Mouse (Mus musculus) kidney, embryonic 14.5 days (tissue): ENCODE measurements around the gene Ndufb7. TPM values are rescaled to one million over a fixed set of nuclear protein-coding genes. Genes with fewer than 3 reads are reported as not detected.
"Not testable (repeated sequence)": the region's sequence is repeated elsewhere in the genome, so short reads cannot be mapped to it uniquely, and the experiment has no call there.

Source experiments
- ATAC-seq: fragments of 200-750 bp; cut with Nextera tagmentation; 2 replicates; pipeline ENCODE4 v1.8.0; 2017; ENCODE audit warnings: moderate number of reproducible peaks, mild to moderate bottlenecking, moderate TSS enrichment, moderate library complexity; ENCODE audit not compliant: low FRiP score, low TSS enrichment
- H3K27ac ChIP-seq: fragments of 300-500 bp; sonication (generic); 2 replicates; pipeline ENCODE4 v1.5.1; 2014; ENCODE audit warnings: low read depth, mild to moderate bottlenecking, low read length, moderate library complexity, mixed read lengths
- H3K27me3 ChIP-seq: fragments of 300-500 bp; sonication (generic); 2 replicates; pipeline ENCODE4 v1.6.1; 2014; ENCODE audit warnings: mild to moderate bottlenecking, low read length; ENCODE audit not compliant: control insufficient read depth, insufficient read depth
- H3K36me3 ChIP-seq: fragments of 300-500 bp; sonication (generic); 2 replicates; pipeline ENCODE4 v1.6.1; 2014; ENCODE audit warnings: low read length, mixed read lengths; ENCODE audit not compliant: control insufficient read depth, insufficient read depth
- H3K4me1 ChIP-seq: fragments of 300-500 bp; sonication (generic); 2 replicates; pipeline ENCODE4 v1.6.1; 2014; ENCODE audit warnings: low read length, mixed read lengths; ENCODE audit not compliant: control insufficient read depth, insufficient read depth
- H3K4me2 ChIP-seq: fragments of 300-500 bp; sonication (generic); replicated peaks from 2 replicates; pipeline ENCODE4 v1.6.1; 2014; ENCODE audit warnings: low read depth, mild to moderate bottlenecking, low read length
- H3K4me3 ChIP-seq: fragments of 300-500 bp; sonication (generic); 2 replicates; pipeline ENCODE4 v1.5.1; 2014; ENCODE audit warnings: mild to moderate bottlenecking, low read length
- H3K9ac ChIP-seq: fragments of 300-500 bp; sonication (generic); 2 replicates; pipeline ENCODE4 v1.6.1; 2014; ENCODE audit warnings: low read depth, mild to moderate bottlenecking, low read length, moderate library complexity
- H3K9me3 ChIP-seq: fragments of 300-500 bp; sonication (generic); 2 replicates; pipeline ENCODE4 v1.6.1; 2016; ENCODE audit warnings: low read length; ENCODE audit not compliant: control insufficient read depth
- WGBS: fragments of 180-500 bp; shearing (Covaris S2); extraction: QIAGEN DNeasy Blood & Tissue Kit; methylation state at CpG from one replicate; pipeline ENCODE4 v1.1.7; 2014; 5-methylcytosine and 5-hydroxymethylcytosine counted together
- polyA plus RNA-seq: library from polyadenylated mRNA; unstranded; fragments of >200 nt; fragmentation: Nextera tagmentation; extraction: Ambion mirVana; gene quantifications from 2 replicates; pipeline ENCODE4 v1.2.1, GENCODE M21; 2014

Gene Ndufb7
- polyA plus RNA-seq, 1 experiment from 2014 or later: 348 TPM

DNA sequence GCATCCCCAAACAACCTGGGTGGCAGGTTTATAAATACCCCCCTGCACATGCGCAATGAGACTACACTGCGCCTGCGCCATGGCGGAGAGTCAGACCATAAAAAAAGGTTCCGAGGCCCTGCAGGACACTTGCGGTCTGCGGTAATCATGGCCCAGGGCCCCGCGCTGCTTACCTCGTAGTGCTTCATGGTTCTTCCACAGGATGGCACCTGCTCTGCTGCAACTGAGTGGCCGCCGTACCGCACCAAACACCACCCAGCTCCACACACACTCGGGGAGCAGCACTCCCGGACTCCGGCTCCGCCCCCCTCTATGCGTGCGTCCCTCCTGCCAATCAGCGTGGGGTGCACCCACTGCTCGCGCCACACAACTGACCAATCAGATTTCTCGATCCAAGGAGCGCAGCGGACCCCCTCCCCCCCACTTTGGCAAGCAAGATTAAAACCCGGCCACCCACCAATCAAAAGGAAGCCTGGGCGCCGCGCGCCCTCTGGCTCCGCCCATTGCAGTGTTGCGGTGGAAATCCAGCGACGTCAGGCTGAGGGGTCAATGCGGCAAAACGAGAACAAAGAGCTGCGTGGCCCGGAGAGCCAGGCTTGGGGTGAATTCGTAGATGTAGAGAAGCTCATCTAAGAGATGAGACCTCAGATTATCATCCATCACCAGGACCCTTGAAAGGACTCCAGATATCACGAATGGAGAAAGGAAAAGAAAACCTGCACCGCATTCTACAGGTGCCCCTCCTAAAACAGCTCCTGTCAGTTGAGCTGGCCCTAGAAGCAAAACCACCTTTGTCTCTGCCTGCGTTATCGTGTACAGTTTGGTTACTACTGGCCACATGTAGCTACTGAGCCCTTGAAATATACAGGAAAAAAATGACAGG is 27.9 kb downstream of the Ndufb7 start:
- H3K9me3 ChIP-seq: no peaks in the 10 kb centered on the region
- peak overlapping the region; percentile 92 for H3K27ac ChIP-seq
- H3K4me1 ChIP-seq: peaks cover 18% of the 10 kb centered on the region
- H3K9ac ChIP-seq: peak overlapping the region; percentile 91
- peak; percentile 99 for ATAC-seq
- H3K27me3 ChIP-seq: no peaks in the 10 kb centered on the region
- H3K4me2 ChIP-seq: peak overlapping the region; percentile 66
- peak overlapping the region; percentile 80 for H3K4me3 ChIP-seq
- under 1% methylated on average over 43 of the region's 43 CpGs for WGBS
- peaks cover 11% of the 10 kb centered on the region; the same call in 1 of the 2 replicates for H3K36me3 ChIP-seq

DNA sequence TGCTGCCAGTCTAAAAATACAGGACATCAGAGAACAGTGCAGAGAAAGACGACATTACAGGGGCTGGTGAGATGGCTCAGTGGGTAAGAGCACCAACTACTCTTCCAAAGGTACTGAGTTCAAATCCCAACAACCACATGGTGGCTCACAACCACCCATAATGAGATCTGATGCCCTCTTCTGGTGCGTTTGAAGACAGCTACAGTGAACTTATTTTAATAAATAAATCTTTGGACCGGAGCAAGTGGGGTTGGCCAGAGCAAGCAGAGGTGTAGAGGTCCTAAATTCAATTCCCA is 28.5 kb downstream of the Ndufb7 start:
- H3K36me3 ChIP-seq, H3K27me3 ChIP-seq, H3K9me3 ChIP-seq, ATAC-seq: not testable (repeated sequence)
- peak overlapping the region; percentile 92 for H3K27ac ChIP-seq
- peak overlapping the region; percentile 61 for H3K4me2 ChIP-seq
- peak overlapping the region; percentile 80 for H3K4me3 ChIP-seq
- H3K9ac ChIP-seq: peak overlapping the region; percentile 91
- WGBS: 50% methylated on average over 3 of the region's 3 CpGs
- peaks cover 18% of the 10 kb centered on the region for H3K4me1 ChIP-seq

DNA sequence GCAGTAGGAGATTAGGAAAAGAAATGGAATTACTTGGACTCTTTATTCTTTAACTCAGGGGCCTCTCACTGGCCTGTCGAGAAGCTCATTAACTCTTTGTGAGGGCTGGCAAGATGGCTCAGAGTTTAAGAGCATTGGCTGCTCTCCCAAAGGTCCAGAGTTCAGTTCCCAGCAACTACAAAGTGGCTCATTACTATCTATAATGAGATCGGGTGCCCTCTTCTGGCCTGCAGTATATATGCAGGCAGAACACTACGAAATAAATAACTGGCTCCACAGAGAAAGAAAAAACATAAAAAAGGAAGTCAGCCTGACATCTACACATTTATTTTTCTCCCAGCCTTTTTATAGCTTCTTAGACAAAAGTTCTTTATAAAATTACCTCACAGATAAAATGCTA is 29.9 kb downstream of the Ndufb7 start:
- ATAC-seq: no peak
- no peaks in the 10 kb centered on the region for H3K27me3 ChIP-seq
- H3K9me3 ChIP-seq: no peaks in the 10 kb centered on the region
- no peak overlapping the region for H3K9ac ChIP-seq
- H3K4me1 ChIP-seq: peaks cover 18% of the 10 kb centered on the region
- H3K27ac ChIP-seq: no peak overlapping the region
- WGBS: 22% methylated on average over 3 of the region's 3 CpGs
- H3K36me3 ChIP-seq: peaks cover 7% of the 10 kb centered on the region; the same call in 1 of the 2 replicates
- no peak overlapping the region for H3K4me2 ChIP-seq
- no peak overlapping the region for H3K4me3 ChIP-seq

DNA sequence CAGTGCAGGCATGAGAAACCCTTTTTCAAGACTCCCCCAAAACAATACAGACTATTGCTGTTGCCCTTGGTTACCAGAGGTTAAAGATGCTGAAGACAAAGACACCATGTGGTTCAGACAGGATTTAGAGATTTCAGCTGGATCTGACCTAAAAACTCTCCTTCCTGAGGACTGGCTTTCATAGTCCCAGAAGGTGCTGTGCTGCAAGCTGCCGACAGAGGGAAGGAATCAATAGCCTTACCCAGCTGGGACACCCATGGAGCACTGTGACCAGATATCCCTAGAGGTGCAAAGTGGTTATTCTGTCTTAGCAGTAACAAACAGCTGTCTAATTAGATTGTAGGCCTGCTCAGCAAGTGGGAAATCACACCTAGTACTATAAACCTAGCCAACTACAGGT is 31.7 kb downstream of the Ndufb7 start:
- Histone ChIP-seq H3K4me3 (no peak overlapping the region), H3K27ac (no peak overlapping the region), H3K9me3 (no peaks in the 10 kb centered on the region), H3K9ac (no peak overlapping the region), H3K36me3 (no peaks in the 10 kb centered on the region), H3K4me2 (no peak overlapping the region), H3K27me3 (no peaks in the 10 kb centered on the region), H3K4me1 (peaks cover 5% of the 10 kb centered on the region; the same call in 1 of the 2 replicates)
- 10% methylated on average over 1 of the region's 1 CpGs for WGBS
- ATAC-seq: no peak

DNA sequence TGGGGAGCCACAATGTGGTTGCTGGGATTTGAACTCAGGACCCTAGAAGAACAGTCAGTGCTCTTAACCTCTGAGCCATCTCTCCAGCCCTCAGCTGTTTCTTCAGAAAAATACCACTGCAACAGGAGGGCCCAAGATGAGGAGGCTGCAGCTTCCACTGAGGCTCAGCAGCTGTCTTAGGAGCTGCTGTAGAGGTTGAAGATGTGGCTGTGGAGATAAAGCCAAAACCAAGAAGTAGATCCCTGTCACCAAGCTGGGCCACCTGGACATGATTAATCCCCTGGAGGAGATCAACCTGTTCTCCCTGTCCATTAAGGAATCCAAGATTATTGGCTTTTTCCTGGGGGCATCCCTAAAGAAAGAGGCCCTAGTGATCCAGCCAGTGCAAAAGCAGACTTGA is 33.3 kb downstream of the Ndufb7 start:
- ATAC-seq: no peak
- Histone ChIP-seq H3K4me2 (no peak overlapping the region), H3K27me3 (no peaks in the 10 kb centered on the region), H3K27ac (no peak overlapping the region), H3K9me3 (no peaks in the 10 kb centered on the region), H3K9ac (no peak overlapping the region), H3K4me1 (0 out of 2 replicates have a peak, but pooled peaks cover 2% of the 10 kb centered on the region), H3K36me3 (no peaks in the 10 kb centered on the region), H3K4me3 (no peak overlapping the region)

DNA sequence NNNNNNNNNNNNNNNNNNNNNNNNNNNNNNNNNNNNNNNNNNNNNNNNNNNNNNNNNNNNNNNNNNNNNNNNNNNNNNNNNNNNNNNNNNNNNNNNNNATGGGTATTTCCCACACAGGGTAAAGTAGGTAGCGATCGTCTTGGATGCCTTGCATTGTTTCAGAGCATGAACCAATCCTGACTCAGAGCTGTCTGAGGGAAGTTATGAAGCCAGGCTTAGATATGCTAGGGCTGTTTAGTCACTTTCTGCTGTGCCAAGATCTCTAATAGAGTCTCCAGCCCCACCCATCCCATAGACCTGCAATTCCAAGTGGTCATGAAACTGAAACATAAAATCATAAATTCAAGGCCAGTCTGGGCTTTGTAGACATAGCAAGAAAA is 36.2 kb downstream of the Ndufb7 start:
- Histone ChIP-seq H3K36me3 (no peaks in the 10 kb centered on the region), H3K27ac (no peak overlapping the region)
- WGBS: 73% methylated on average over 2 of the region's 2 CpGs

DNA sequence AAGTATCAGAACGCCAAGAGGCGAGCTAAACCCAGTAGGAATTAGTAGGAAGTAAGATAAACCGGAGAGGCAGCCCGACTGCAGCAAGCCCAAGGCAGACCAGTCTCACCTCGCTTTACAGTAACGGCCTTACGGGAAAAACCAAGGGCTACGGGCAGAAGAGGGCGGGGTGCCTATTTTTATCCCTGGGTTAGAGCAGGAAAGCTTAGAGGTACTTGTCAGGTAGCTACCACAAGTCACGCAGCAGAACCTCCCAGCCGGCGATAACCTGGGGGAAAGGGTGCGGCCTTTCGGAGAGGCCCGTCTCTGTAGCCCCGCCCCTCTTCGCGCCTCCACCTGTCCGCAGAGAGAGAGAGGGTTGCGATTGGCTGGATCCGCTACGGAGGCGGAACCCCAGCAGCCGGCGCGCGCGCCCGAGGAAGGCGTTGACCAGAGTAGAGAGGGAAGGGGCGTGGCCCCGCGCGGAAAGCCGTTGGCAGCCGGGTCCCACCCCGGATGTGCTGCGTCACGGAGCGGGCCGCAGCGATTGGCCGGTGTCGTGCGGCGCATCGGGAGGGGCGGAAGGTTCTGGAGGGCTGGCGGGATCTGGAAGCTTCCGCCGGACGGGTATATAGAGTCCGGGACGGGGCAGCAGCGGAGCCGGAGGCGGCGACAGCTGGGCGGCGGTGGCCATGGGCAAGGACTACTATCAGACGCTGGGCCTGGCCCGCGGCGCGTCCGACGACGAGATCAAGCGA is 41.4 kb downstream of the Ndufb7 start, which contains the start of the genes Tecr and Dnajb1:
Tecr (minus strand) TSS at position 311 of the 737 bp plus-strand sequence.
Dnajb1 (plus strand) TSS at position 533 of the 737 bp plus-strand sequence.
- Histone ChIP-seq H3K27ac (peak within 1 kb of the TSS; percentile 97), H3K36me3 (peaks cover 33% of the 10 kb centered on the region), H3K4me2 (peak within 1 kb of the TSS; percentile 90), H3K4me1 (peaks cover 13% of the 10 kb centered on the region; the same call in 1 of the 2 replicates), H3K4me3 (peak within 1 kb of the TSS; percentile 87), H3K9me3 (no peaks in the 10 kb centered on the region), H3K9ac (peak within 1 kb of the TSS; percentile 86), H3K27me3 (no peaks in the 10 kb centered on the region)
- WGBS: under 1% methylated on average over 68 of the region's 69 CpGs
- ATAC-seq: peak; percentile 97

More for the DNA sequence above, 36.2 kb downstream of the Ndufb7 start:
- Histone ChIP-seq H3K27me3 (no peaks in the 10 kb centered on the region), H3K9ac (no peak overlapping the region), H3K9me3 (no peaks in the 10 kb centered on the region), H3K4me3 (no peak overlapping the region), H3K4me1 (0 out of 2 replicates have a peak, but pooled peaks cover 3% of the 10 kb centered on the region), H3K4me2 (no peak overlapping the region)
- no peak for ATAC-seq

DNA sequence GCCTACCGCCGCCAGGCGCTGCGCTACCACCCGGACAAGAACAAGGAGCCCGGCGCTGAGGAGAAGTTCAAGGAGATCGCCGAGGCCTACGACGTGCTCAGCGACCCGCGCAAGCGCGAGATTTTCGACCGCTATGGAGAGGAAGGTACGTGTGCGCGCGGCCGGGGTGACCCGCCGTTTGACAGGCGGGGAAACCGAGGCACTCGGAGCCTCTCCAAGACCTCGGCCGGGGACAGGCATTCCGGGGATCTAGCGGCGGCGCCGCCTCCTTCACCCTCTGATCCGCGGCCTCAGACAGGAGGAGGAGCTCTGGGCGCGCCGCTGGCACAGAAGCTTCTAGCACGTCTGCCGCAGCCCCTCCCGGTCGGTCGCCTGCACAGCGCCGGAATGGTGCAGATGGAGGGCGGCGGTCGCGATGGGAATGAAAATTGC is 41.9 kb downstream of the Ndufb7 start:
- H3K36me3 ChIP-seq: peaks cover 37% of the 10 kb centered on the region
- H3K9ac ChIP-seq: peak overlapping the region; percentile 86
- peak overlapping the region; percentile 90 for H3K4me2 ChIP-seq
- H3K9me3 ChIP-seq: no peaks in the 10 kb centered on the region
- peak; percentile 70 for ATAC-seq
- H3K27ac ChIP-seq: peak overlapping the region; percentile 97
- peak overlapping the region; percentile 87 for H3K4me3 ChIP-seq
- peaks cover 13% of the 10 kb centered on the region; the same call in 1 of the 2 replicates for H3K4me1 ChIP-seq
- H3K27me3 ChIP-seq: no peaks in the 10 kb centered on the region
- WGBS: under 1% methylated on average over 51 of the region's 51 CpGs
